Mouse (Mus musculus) hindbrain, postnatal 0 days (tissue): Measurements from ENCODE around the gene Foxe1. TPM values are rescaled to one million over a fixed set of nuclear protein-coding genes. Genes with fewer than 3 reads are reported as not detected.

Experiments
- ATAC-seq: fragments of 200-750 bp; cut with Nextera tagmentation; 2 replicates; pipeline ENCODE4 v1.8.0; 2017; ENCODE audit warnings: mild to moderate bottlenecking, moderate TSS enrichment, moderate library complexity
- DNase-seq: peaks from one replicate; pipeline ENCODE4 v3.0.0-alpha.2; 2015; ENCODE audit warnings: low spot score
- H3K27ac ChIP-seq: fragments of 300-500 bp; sonication (generic); 2 replicates; pipeline ENCODE4 v1.5.1; 2014; ENCODE audit warnings: mild to moderate bottlenecking
- H3K27me3 ChIP-seq: fragments of 300-500 bp; sonication (generic); 2 replicates; pipeline ENCODE4 v1.6.1; 2014; ENCODE audit warnings: low read length, mixed read lengths; ENCODE audit not compliant: insufficient read depth
- H3K36me3 ChIP-seq: fragments of 300-500 bp; sonication (generic); 2 replicates; pipeline ENCODE4 v1.6.1; 2014; ENCODE audit warnings: low read length, mixed read lengths; ENCODE audit not compliant: insufficient read depth
- H3K4me1 ChIP-seq: fragments of 300-500 bp; sonication (generic); 2 replicates; pipeline ENCODE4 v1.6.1; 2014; ENCODE audit warnings: antibody characterized with exemption, low read length, mixed read lengths; ENCODE audit not compliant: insufficient read depth
- H3K4me2 ChIP-seq: fragments of 300-500 bp; sonication (generic); 2 replicates; pipeline ENCODE4 v1.6.1; 2014; ENCODE audit warnings: low read depth, mild to moderate bottlenecking, low read length, moderate library complexity, mixed read lengths
- H3K4me3 ChIP-seq: fragments of 300-500 bp; sonication (generic); 2 replicates; pipeline ENCODE4 v1.5.1; 2014; ENCODE audit warnings: low read length
- H3K9ac ChIP-seq: fragments of 300-500 bp; sonication (generic); replicated peaks from 2 replicates; pipeline ENCODE4 v1.6.1; 2014; ENCODE audit warnings: mild to moderate bottlenecking, low read length, moderate library complexity, mixed read lengths
- H3K9me3 ChIP-seq: fragments of 300-500 bp; sonication (generic); 2 replicates; pipeline ENCODE4 v1.6.1; 2016; ENCODE audit warnings: low read length, mixed read lengths
- CTCF ChIP-seq: IDR thresholded peaks from 2 replicates; pipeline ENCODE4 v1.5.1; 2016; ENCODE audit warnings: antibody characterized with exemption, control low read depth, low read depth
- WGBS: fragments of 180-500 bp; shearing (Covaris S2); extraction: QIAGEN DNeasy Blood & Tissue Kit; methylation state at CpG from one replicate; pipeline ENCODE4 v1.1.7; 2014; 5-methylcytosine and 5-hydroxymethylcytosine counted together
- polyA plus RNA-seq: library from polyadenylated mRNA; unstranded; fragments of >200 nt; fragmentation: Nextera tagmentation; extraction: Ambion mirVana; gene quantifications from 2 replicates; pipeline ENCODE4 v1.2.1, GENCODE M21; 2015
- total RNA-seq: library from RNA; depleted of rRNA; stranded (reverse); fragments of >200 nt; gene quantifications from 2 replicates; pipeline ENCODE4 v1.2.3, GENCODE M21; 2014; rRNA removed

Gene Foxe1
- total and polyA plus RNA-seq, 2 experiments from 2014 or later, result not detected

GRCm38 (mm10) chr4:46394388-46394787 lies 51.0 kb downstream of the Foxe1 start:
- no peaks in the 10 kb centered on the region for H3K27me3 ChIP-seq
- WGBS, result 81% methylated on average over 2 of the region's 2 CpGs
- no peak overlapping the region for H3K27ac ChIP-seq
- TF ChIP-seq CTCF, result no peak
- no peak overlapping the region for H3K4me2 ChIP-seq
- no peaks in the 10 kb centered on the region for H3K9me3 ChIP-seq
- ATAC-seq (no peak), DNase-seq (no peak)
- H3K36me3 ChIP-seq, result no peaks in the 10 kb centered on the region
- no peak overlapping the region for H3K9ac ChIP-seq
- no peak overlapping the region for H3K4me3 ChIP-seq
- peaks cover 4% of the 10 kb centered on the region; the same call in 1 of the 2 replicates for H3K4me1 ChIP-seq

- Histone ChIP-seq H3K4me3 (no peak overlapping the region), H3K36me3 (no peaks in the 10 kb centered on the region), H3K9me3 (no peaks in the 10 kb centered on the region), H3K27ac (no peak overlapping the region), H3K9ac (no peak overlapping the region), H3K4me1 (no peaks in the 10 kb centered on the region), H3K4me2 (no peak overlapping the region), H3K27me3 (no peaks in the 10 kb centered on the region)
- 39% methylated on average over 5 of the region's 5 CpGs for WGBS
- no peak for TF ChIP-seq CTCF
- DNase-seq, result no peak
- ATAC-seq, result no peak
Observed at GRCm38 (mm10) chr4:46395736-46396135, 52.3 kb downstream of the Foxe1 start.

Other genes with a start within 250 kb of the Foxe1 start
- gene Ncbp1, start 205.0 kb upstream of the Foxe1 start, total RNA-seq, result 34.8 and 35.3 TPM in 2 replicates
- gene Ncbp1, start 205.0 kb upstream of the Foxe1 start, polyA plus RNA-seq, result 44.7 and 46.2 TPM in 2 replicates
- 20.2 and 25.5 TPM in 2 replicates for gene Tstd2, start 204.9 kb upstream of the Foxe1 start, total RNA-seq
- gene Tstd2, start 204.9 kb upstream of the Foxe1 start, polyA plus RNA-seq, result 18.5 and 22.4 TPM in 2 replicates
- gene Xpa, start 147.3 kb upstream of the Foxe1 start, total RNA-seq, result 18.9 and 26.4 TPM in 2 replicates
- 35.9 and 39.2 TPM in 2 replicates for gene Xpa, start 147.3 kb upstream of the Foxe1 start, polyA plus RNA-seq
- 8.2 and 9.2 TPM in 2 replicates for gene Trmo, start 45.8 kb downstream of the Foxe1 start, total RNA-seq
- 3.9 and 5.6 TPM in 2 replicates for gene Trmo, start 45.8 kb downstream of the Foxe1 start, polyA plus RNA-seq
- not detected in 2 replicates for gene Hemgn, start 69.9 kb downstream of the Foxe1 start, total RNA-seq
- gene Hemgn, start 69.9 kb downstream of the Foxe1 start, polyA plus RNA-seq, result not detected in 2 replicates
- 0.40 and 2.3 TPM in 2 replicates for gene Anp32b, start 107.3 kb downstream of the Foxe1 start, total RNA-seq
- 68.7 and 78.9 TPM in 2 replicates for gene Anp32b, start 107.3 kb downstream of the Foxe1 start, polyA plus RNA-seq
- gene Nans, start 145.6 kb downstream of the Foxe1 start, total RNA-seq, result 80.2 and 85.9 TPM in 2 replicates
- 57.6 and 60.4 TPM in 2 replicates for gene Nans, start 145.6 kb downstream of the Foxe1 start, polyA plus RNA-seq
- gene Trim14, start 192.5 kb downstream of the Foxe1 start, total RNA-seq, result 1.5 and 3.0 TPM in 2 replicates
- 1.2 and 1.7 TPM in 2 replicates for gene Trim14, start 192.5 kb downstream of the Foxe1 start, polyA plus RNA-seq